Mouse (Mus musculus) gastrocnemius, postnatal 14 days (tissue): ENCODE measurements around the gene Pla2g4b. TPM values are rescaled to one million over a fixed set of nuclear protein-coding genes. Genes with fewer than 3 reads are reported as not detected.
A peak's percentile ranks its signal among the peaks of the same experiment; 100 is the strongest.

Source experiments
- DNase-seq: peaks from one replicate; pipeline ENCODE4 v3.0.0; 2021; ENCODE audit warnings: mixed read lengths
- intact Hi-C: fragments of 180-260 bp; cut with DNase I; formaldehyde crosslinking; loops from one replicate; pipeline ENCODE4 v1.15.1; 2025; ENCODE audit warnings: low total_unique reads
- total RNA-seq, 2 experiments: library from RNA; stranded (reverse); gene quantifications; 2 replicates each; pipeline ENCODE4 v1.2.3; 2021

The Pla2g4b gene
- total RNA-seq, 2 experiments from 2014 or later, result 0.51 to 0.84 TPM

DNA sequence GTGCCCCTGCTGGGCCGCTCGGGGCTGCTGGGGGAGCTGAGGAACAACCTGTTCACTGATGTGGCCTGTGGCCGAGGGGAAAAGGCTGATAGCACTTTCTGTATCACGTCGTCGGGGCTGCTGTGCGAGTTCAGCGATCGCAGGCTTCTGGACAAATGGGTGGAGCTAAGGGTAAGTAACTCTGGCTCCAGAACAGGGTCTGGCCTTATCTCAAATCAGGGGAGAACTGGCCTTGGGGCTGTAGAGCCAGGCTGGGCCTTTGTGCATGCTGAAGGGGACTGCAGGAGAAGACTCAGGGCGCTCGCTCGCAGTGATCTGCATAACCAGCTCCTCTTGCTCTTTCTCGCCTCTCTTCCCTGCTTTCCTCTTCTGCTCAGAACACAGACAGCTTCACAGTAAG, 20.3 kb upstream of the Pla2g4b start:
- intact Hi-C loops, result no loop called here
- DNase-seq, result no peak

- no peak for DNase-seq
- intact Hi-C loops, result no loop called here
Observed at GRCm38 (mm10) chr2:120013831-120014486, 19.3 kb upstream of the Pla2g4b start.

DNA sequence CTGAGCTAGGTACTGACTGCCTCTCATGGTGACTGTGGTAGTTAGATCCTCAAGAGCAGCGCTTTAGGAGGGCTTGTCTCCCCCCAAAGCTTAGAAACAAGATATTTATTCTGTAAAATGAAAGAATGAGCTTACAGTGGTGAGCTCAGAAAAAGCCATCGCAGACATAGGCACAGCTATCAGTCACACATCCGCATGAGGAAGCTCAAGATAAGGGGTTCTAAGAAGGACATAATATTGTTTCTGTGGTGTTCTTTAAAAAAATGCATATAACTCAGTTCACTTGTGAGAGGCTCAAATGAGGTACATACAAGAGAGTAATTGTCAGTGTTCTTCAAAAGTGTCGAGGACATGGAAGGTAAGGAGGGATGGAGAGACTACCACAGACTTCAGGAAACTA, 17.3 kb upstream of the Pla2g4b start:
- DNase-seq, result no peak
- intact Hi-C loops, result no loop called here

GRCm38 (mm10) chr2:120017599-120017998, 15.6 kb upstream of the Pla2g4b start:
- no peak for DNase-seq
- intact Hi-C loops, result no loop called here

GRCm38 (mm10) chr2:120024337-120024736, 8.9 kb upstream of the Pla2g4b start:
- DNase-seq, result no peak

DNA sequence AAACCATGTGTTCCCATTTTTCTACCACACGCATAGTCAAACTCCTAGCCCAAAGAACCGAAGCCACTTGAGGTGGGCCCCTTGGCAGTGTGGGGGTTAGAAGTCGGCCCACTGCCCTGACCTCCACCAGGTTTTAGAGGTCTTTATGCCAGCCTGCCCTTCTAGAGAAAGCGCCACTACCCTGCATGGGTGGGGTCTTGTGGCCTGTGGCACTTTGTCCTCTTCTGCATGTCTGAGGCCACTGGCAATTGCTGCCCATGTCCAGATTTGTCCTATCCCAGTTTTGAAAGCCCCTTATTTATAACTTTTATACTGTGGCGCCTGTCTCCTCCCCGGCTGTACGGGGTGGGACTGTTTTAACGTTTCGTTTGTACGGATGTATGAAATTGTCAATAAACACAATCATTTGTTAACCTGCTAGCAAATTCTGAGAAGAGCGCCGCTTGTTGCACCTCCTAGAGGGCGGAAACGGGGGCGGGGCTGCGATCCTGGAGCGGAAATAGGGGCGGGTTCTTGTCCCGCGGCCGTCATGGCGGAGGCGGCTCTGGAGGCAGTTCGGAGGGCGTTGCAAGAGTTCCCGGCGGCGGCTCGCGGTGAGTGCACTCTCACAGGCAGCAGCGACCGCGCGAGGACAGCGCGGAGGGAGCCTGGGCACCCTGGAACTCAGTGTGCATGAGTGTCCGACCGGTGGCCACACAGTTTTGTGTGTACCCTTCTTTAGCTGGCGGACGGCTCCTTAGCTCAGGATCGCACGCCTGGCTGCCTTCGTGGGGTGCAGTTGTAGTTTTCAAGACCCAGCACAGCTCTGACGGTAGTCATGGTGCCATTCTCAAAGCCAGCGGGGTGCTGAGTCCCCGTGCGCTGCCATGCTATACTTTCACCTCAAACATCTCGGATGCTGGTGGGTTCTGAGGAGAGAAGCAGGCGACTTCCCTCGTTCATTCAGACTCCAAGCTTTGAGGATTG, 6.0 kb upstream of the Pla2g4b start, which contains the start of the genes Jmjd7 and Gm28042:
Gene Jmjd7 (plus strand): TSS at position 500 of the 966 bp plus-strand sequence.
Gene Gm28042 (plus strand): TSS at position 510 of the 966 bp plus-strand sequence.
- DNase-seq, result peak; percentile 95
- intact Hi-C loops, result no loop called here

More at GRCm38 (mm10) chr2:120024337-120024736, 8.9 kb upstream of the Pla2g4b start:
- intact Hi-C loops, result no loop called here

- intact Hi-C loops, result no loop called here
- no peak for DNase-seq
Observed at GRCm38 (mm10) chr2:120027950-120028331, 5.3 kb upstream of the Pla2g4b start.

GRCm38 (mm10) chr2:120030380-120030779, 2.8 kb upstream of the Pla2g4b start:
- intact Hi-C loops, result no loop called here
- no peak for DNase-seq

GRCm38 (mm10) chr2:120033726-120034125, 509 bp downstream of the Pla2g4b start:
- intact Hi-C loops, result no loop called here
- DNase-seq, result no peak

DNA sequence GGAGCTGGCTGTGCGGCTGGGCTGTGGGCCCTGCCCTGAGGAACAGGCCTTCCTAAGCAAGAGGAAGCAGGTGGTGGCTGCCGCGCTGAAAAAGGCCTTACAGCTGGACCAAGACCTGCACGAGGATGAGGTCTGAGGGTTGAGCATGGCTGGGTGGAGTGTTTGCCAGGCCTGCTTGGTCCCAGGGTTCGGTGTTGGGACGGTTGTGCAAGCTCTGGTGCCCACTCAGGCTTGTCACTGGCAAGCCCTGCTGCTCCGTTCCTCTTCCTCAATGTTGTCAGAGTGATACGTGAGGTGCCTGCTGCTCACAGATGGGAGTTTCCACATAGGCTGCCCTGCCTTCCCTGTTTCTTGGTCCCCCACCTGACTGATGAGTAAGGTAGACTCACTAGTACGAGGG, 4.5 kb downstream of the Pla2g4b start:
- intact Hi-C loops, result no loop called here

DNA sequence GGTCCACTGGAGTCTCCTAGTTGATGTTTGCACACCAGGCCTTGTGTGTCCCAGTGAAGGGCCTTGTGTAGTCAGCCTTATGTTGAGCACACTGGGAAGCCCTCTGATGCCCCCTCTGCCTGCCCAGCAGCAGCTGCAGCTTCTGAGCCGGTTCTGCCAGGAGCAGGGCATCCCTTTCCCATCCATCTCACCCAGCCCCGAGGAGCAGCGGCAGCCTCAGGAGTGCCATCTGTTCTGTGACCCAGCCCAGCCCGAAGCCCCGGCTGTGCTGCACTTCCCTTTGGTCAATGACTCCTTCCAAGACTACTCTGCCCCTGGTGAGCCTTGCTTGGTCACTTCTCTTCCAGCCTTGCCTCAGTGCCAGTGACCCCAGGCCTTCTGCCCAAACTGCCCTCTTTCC, 7.8 kb downstream of the Pla2g4b start:
- intact Hi-C loops, result no loop called here
- DNase-seq, result no peak

More for the DNA sequence above, 4.5 kb downstream of the Pla2g4b start:
- DNase-seq, result no peak

- no peak for DNase-seq
- intact Hi-C loops, result no loop called here
Observed at GRCm38 (mm10) chr2:120044101-120044603, 10.9 kb downstream of the Pla2g4b start.

- no peak for DNase-seq
- intact Hi-C loops, result loop anchor here (5.0 kb wide), 1 partner anchor 38 kb away; no protein-coding TSS in a partner anchor
Observed at GRCm38 (mm10) chr2:120044676-120045075, 11.5 kb downstream of the Pla2g4b start.

DNA sequence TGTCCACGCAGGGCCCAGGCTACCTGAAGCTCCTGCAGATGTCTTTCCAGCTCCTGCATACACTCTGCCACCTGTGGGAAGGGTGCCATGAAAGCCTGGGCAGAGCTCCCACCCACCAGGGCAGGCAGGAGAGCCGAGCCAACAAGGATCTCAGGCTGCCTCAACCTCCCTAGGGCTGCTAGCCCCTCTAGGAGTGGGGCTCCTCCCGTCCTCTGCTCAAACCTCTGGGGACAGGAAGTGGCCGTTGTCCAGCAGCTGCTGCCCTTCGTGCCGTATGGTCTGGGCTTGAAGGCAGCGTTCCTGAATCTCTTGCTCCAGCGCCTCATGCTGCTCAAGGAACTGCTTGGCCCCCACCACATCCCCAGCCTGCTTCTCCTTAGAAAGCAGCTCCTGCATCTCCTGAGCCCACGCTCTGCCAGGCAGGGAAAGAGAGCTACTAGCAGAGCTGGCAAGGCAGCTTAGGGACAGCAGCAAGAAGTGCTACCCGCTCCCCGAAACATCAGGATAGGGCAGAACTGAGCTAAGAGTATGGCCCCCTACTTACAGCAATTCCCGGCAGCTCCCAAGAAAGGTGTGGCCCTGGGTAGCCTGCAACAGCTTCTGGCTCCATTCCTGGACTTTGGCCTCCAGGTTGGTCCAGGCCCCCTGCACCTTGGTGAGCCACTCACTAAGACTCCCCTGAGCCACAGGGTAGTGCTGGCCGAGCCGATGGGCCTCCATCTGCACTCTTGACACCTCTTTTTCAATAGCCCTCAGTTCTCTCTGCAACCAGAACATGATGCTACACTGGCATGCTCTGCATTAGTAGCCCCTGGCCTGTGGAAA, 13.5 kb downstream of the Pla2g4b start:
- intact Hi-C loops, result loop anchor here (5.0 kb wide), 1 partner anchor 36 kb away; no protein-coding TSS in a partner anchor
- no peak for DNase-seq

GRCm38 (mm10) chr2:120048173-120048572, 15.0 kb downstream of the Pla2g4b start:
- no peak for DNase-seq
- intact Hi-C loops, result loop anchor here (2.0 to 5.0 kb wide), 2 partner anchors 23 to 34 kb away; no protein-coding TSS in a partner anchor

DNA sequence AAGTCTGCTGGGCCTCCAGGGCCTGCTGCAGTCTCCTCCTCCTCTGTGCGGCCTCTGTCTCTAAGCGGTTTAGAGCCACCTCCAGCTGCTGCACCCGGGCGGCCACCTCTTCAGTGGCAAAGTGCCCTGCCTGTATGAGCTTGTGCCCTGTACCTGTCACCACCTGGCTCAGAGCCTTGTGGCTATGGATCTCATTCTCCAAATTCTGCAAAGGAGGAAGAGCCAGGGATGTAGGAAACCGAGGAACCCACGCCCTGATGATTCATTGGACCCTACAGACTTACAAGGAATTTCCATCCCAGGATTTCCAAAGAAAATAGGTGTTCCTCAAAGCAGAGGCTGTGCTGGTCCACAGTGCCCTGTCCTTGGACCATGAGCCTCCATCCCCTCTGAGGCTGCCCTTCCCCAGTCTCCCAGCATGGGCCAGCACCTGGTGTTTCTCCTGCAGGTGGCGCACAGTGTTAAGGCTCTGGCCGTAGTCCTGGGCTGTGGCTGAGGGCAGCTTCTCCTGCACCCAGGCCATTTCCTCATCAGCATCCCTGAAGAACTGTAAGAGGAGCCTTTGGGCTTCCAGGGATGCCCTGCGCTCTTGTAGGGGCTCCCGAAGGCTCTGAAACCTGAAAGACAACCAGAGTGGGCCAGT, 16.5 kb downstream of the Pla2g4b start:
- intact Hi-C loops, result loop anchor here (2.0 to 5.0 kb wide), 2 partner anchors 21 to 33 kb away; no protein-coding TSS in a partner anchor
- peak; percentile 54 for DNase-seq

DNA sequence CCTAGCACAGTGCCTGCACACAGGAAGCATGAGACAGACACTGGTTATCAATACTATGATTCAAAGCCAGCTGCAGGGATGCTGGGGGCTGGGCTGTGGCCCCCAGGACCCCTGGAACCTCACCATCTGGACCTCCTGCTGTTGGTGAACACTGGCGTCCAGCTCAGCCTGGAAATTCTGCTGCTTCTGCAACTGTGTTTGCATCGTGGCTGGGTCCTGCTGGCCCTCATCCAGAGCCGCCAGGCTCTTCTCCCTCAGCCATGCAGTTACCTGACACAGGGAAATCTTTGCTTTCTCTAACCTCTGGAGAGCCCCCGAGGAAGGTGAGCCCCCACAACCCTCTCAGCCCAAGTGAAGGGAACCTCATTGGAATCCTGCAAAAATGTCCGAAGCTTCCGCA, 18.2 kb downstream of the Pla2g4b start:
- DNase-seq, result no peak
- intact Hi-C loops, result no loop called here

GRCm38 (mm10) chr2:120054771-120055552, 21.7 kb downstream of the Pla2g4b start:
- intact Hi-C loops, result no loop called here
- DNase-seq, result no peak
